Mouse (Mus musculus) intestine, postnatal 0 days (tissue): ENCODE measurements around the gene Mettl3. TPM values are rescaled to one million over a fixed set of nuclear protein-coding genes. Genes with fewer than 3 reads are reported as not detected.
A peak's percentile ranks its signal among the peaks of the same experiment; 100 is the strongest.

ENCODE experiments used
- ATAC-seq: fragments of 200-750 bp; cut with Nextera tagmentation; 2 replicates; pipeline ENCODE4 v1.8.0; 2017; ENCODE audit warnings: mild to moderate bottlenecking, moderate TSS enrichment, moderate library complexity
- H3K27ac ChIP-seq: fragments of 300-500 bp; sonication (generic); 2 replicates; pipeline ENCODE4 v1.5.1; 2014; ENCODE audit warnings: mild to moderate bottlenecking, low read depth, low read length, moderate library complexity
- H3K27me3 ChIP-seq: fragments of 300-500 bp; sonication (generic); replicated peaks from 2 replicates; pipeline ENCODE4 v1.6.1; 2014; ENCODE audit warnings: low read length, mixed read lengths; ENCODE audit not compliant: control insufficient read depth, insufficient read depth
- H3K36me3 ChIP-seq: fragments of 300-500 bp; sonication (generic); 2 replicates; pipeline ENCODE4 v1.6.1; 2014; ENCODE audit warnings: mild to moderate bottlenecking, moderate library complexity; ENCODE audit not compliant: control insufficient read depth, insufficient read depth
- H3K4me1 ChIP-seq: fragments of 300-500 bp; sonication (generic); replicated peaks from 2 replicates; pipeline ENCODE4 v1.6.1; 2014; ENCODE audit warnings: antibody characterized with exemption, low read length, mixed read lengths; ENCODE audit not compliant: control insufficient read depth, insufficient read depth
- H3K4me2 ChIP-seq: fragments of 300-500 bp; sonication (generic); replicated peaks from 2 replicates; pipeline ENCODE4 v1.6.1; 2014; ENCODE audit warnings: low read depth, mild to moderate bottlenecking, moderate library complexity
- H3K4me3 ChIP-seq: fragments of 300-500 bp; sonication (generic); 2 replicates; pipeline ENCODE4 v1.5.1; 2014; ENCODE audit warnings: low read depth, low read length
- H3K9ac ChIP-seq: fragments of 300-500 bp; sonication (generic); 2 replicates; pipeline ENCODE4 v1.6.1; 2014; ENCODE audit warnings: mild to moderate bottlenecking, low read depth, low read length
- H3K9me3 ChIP-seq: fragments of 300-500 bp; sonication (generic); 2 replicates; pipeline ENCODE4 v1.6.1; 2016; ENCODE audit warnings: mixed run types; ENCODE audit not compliant: control insufficient read depth
- CTCF ChIP-seq: sonication (generic); IDR thresholded peaks from 2 replicates; pipeline ENCODE4 v1.5.1; 2016; ENCODE audit warnings: low read depth, mild to moderate bottlenecking, control low read depth, antibody characterized with exemption, moderate library complexity
- WGBS: fragments of 180-500 bp; shearing (Covaris S2); extraction: QIAGEN DNeasy Blood & Tissue Kit; methylation state at CpG from one replicate; pipeline ENCODE4 v1.1.7; 2014; 5-methylcytosine and 5-hydroxymethylcytosine counted together
- polyA plus RNA-seq: library from polyadenylated mRNA; unstranded; fragments of >200 nt; fragmentation: Nextera tagmentation; extraction: Ambion mirVana; gene quantifications from 2 replicates; pipeline ENCODE4 v1.2.1, GENCODE M21; 2015

The Mettl3 gene
- polyA plus RNA-seq = 9.2 and 11.8 TPM in 2 replicates

DNA sequence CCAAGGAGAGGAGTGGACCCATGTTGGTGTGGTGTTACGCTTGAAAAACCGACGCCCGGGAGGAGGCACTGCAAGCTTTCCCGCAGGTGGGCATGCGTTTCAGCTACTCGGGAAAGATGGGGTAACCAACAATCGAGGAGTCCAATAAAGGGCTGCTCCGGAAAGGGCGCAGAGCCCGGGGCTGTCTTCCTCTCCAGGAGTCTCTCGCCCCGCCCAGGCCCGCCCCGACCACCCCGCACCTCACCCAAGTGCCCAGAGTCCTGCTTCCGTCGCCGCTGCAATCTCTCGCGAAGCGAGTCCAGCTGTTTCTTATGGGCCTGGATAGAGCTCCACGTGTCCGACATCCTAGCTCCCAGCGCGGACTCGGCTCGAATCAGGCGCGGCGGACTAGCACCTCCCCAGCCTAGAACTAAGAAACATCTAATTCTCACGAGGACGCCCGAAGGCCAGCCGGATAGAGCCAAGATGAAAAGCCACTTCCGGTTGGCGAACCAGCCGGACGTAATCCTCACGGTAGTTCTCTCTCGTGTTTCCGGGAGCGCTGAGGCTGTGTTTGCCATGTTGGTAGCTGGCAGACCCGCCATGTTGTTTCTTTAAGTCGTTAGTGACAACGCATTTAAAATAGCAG is at the start of gene Mettl3:
Gene Mettl3, minus strand, starts transcription at position 485 of the 628 bp plus-strand sequence.
- Histone ChIP-seq H3K9me3 (no peaks in the 10 kb centered on the region), H3K4me1 (peaks cover 5% of the 10 kb centered on the region; the same call in 1 of the 2 replicates), H3K27me3 (no peaks in the 10 kb centered on the region), H3K4me2 (peak within 1 kb of the TSS; percentile 66), H3K9ac (peak within 1 kb of the TSS; percentile 59), H3K36me3 (peaks cover 7% of the 10 kb centered on the region), H3K4me3 (peak within 1 kb of the TSS; percentile 73), H3K27ac (peak within 1 kb of the TSS; percentile 88)
- under 1% methylated on average over 46 of the region's 46 CpGs for WGBS
- TF ChIP-seq CTCF = peak; percentile 53
- peak; percentile 94 for ATAC-seq

GRCm38 (mm10) chr14:52339512-52339852 is 34.6 kb upstream of the Mettl3 start:
- H3K9ac ChIP-seq = no peak overlapping the region

GRCm38 (mm10) chr14:52338751-52339511 is 34.0 kb upstream of the Mettl3 start:
- H3K4me3 ChIP-seq = no peak overlapping the region

More at GRCm38 (mm10) chr14:52339512-52339852, 34.6 kb upstream of the Mettl3 start:
- H3K27me3 ChIP-seq = no peaks in the 10 kb centered on the region
- WGBS = 67% methylated on average over 6 of the region's 6 CpGs
- no peaks in the 10 kb centered on the region for H3K4me1 ChIP-seq
- no peak overlapping the region for H3K4me3 ChIP-seq
- H3K27ac ChIP-seq = no peak overlapping the region
- no peak overlapping the region for H3K4me2 ChIP-seq
- no peaks in the 10 kb centered on the region for H3K9me3 ChIP-seq
- H3K36me3 ChIP-seq = no peaks in the 10 kb centered on the region
- ATAC-seq = no peak
- TF ChIP-seq CTCF = no peak

DNA sequence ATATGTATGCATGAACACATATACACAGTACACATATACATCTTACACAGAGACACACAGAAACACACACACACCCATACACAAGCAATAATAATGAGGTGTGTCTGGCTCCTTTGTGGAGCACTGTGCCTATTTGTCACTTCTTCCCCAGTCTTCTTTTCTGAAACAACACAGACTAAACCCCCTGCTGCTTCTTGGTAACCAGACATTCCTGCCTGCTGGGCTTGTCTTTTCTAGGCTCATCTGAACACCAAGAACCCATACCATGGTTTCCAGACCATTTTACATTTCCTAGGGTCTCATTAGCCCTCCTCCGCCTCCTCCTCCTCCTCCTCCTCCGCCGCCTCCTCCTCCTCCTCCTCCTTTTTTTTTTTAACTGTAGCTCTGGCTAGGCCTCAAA is 27.2 kb upstream of the Mettl3 start:
- no peak for TF ChIP-seq CTCF
- Histone ChIP-seq H3K9ac (no peak overlapping the region), H3K36me3 (no peaks in the 10 kb centered on the region), H3K9me3 (no peaks in the 10 kb centered on the region), H3K27ac (no peak overlapping the region), H3K4me3 (no peak overlapping the region), H3K4me2 (no peak overlapping the region), H3K4me1 (no peaks in the 10 kb centered on the region), H3K27me3 (peaks cover 25% of the 10 kb centered on the region; the same call in 1 of the 2 replicates)
- 81% methylated on average over 3 of the region's 3 CpGs for WGBS
- no peak for ATAC-seq

More at GRCm38 (mm10) chr14:52338751-52339511, 34.0 kb upstream of the Mettl3 start:
- H3K27me3 ChIP-seq = no peaks in the 10 kb centered on the region
- TF ChIP-seq CTCF = peak; percentile 95
- no peaks in the 10 kb centered on the region for H3K4me1 ChIP-seq
- H3K9me3 ChIP-seq = no peaks in the 10 kb centered on the region
- no peak overlapping the region; the same call in 1 of the 2 replicates for H3K4me2 ChIP-seq
- no peak for ATAC-seq
- H3K36me3 ChIP-seq = no peaks in the 10 kb centered on the region
- H3K27ac ChIP-seq = no peak overlapping the region
- no peak overlapping the region for H3K9ac ChIP-seq
- WGBS = 25% methylated on average over 21 of the region's 21 CpGs

DNA sequence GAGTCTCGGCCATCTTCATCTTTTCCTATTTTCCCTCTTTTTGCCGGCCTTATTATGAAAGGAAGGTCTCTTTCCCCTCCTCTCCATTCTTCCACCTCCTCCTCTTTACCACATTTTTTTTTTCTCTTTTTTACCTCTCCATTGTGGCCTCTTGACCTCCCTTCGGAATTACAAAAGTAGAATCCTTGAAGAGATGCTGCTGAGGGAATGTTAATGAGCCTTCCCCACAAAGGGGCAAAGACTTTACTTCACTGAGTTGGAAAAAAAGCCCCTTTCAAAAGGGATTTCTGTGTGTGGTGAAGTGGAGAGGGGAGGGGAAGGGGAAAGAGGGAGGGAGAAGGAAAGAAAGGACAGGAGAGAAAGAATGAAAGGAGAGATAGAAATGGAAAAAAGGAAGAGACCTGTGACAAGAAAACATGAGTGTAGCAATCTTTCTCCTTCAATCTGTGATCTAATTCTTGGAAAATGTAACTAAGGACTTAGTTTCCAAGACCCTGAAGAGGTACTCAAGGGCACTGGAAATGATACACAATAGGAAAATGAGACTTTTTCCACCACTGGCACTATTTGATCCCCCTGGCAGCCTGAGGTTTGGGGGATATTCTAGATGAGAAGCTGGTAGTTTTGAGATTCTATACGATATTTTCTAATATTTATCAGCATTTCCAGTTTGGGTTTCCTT is 26.3 kb upstream of the Mettl3 start:
- Histone ChIP-seq H3K4me2 (no peak overlapping the region), H3K27ac (no peak overlapping the region), H3K9ac (no peak overlapping the region), H3K27me3 (peaks cover 31% of the 10 kb centered on the region; the same call in 1 of the 2 replicates), H3K4me1 (no peaks in the 10 kb centered on the region), H3K4me3 (no peak overlapping the region), H3K36me3 (no peaks in the 10 kb centered on the region), H3K9me3 (no peaks in the 10 kb centered on the region)
- 34% methylated on average over 4 of the region's 4 CpGs for WGBS
- no peak for ATAC-seq
- no peak for TF ChIP-seq CTCF
